In the genomic region with DNA sequence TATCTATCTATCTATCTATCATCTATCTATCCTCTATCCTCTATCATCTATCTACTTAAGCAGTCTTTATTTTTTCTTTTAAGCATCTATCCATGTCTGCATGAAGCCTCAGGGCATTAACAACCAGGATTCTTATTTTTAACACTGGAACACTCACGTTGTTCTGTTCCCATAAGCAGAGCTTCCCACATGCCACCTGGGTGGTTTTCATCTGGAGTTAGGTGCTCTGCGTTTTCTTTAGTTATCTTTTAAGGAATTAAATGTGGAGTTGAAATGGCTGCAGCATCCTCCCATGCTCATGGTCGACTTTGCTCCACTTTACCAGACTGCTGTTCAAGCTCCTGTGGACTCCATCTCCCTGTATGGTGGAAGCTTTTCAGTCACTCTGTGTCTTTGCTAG, we compare ENCODE assay signal across 28 mouse cellular contexts.
DNase-seq lines count a peak whose midpoint lies in the region.
"Had no signal": no experiment of that assay in that cellular context is flagged by ENCODE, and none has a peak within 500 bp of the region (broad histone marks: within the 10 kb centered on the region; RNA-seq: fewer than 3 reads in every experiment).

No protein-coding gene starts in this region.

- no peaks in the 10 kb centered on the region for H3K9me3 ChIP-seq in embryonic facial prominence, embryonic 10.5 days
- H3K9me3 ChIP-seq: embryonic facial prominence, embryonic 15.5 days; forebrain, embryonic 12.5 days; heart, embryonic 12.5 days; limb, embryonic 12.5 days; liver, embryonic 15.5 days; midbrain, embryonic 10.5 days; midbrain, embryonic 15.5 days; neural tube, embryonic 15.5 days had no signal

- no peaks in the 10 kb centered on the region for H3K4me1 ChIP-seq in embryonic facial prominence, embryonic 10.5 days
- H3K4me1 ChIP-seq: embryonic facial prominence, embryonic 15.5 days; forebrain, embryonic 12.5 days; heart, embryonic 12.5 days; limb, embryonic 12.5 days; liver, embryonic 15.5 days; midbrain, embryonic 10.5 days; midbrain, embryonic 15.5 days; neural tube, embryonic 15.5 days had no signal

- H3K27me3 ChIP-seq in embryonic facial prominence, embryonic 10.5 days (replicated peaks; ENCODE audit: low read depth, poor library complexity, severe bottlenecking) = no peaks in the 10 kb centered on the region
- H3K27me3 ChIP-seq: embryonic facial prominence, embryonic 15.5 days; forebrain, embryonic 12.5 days; heart, embryonic 12.5 days; limb, embryonic 12.5 days; liver, embryonic 15.5 days; midbrain, embryonic 15.5 days; neural tube, embryonic 15.5 days had no signal

- no peak overlapping the region for H3K27ac ChIP-seq in embryonic facial prominence, embryonic 10.5 days (replicated peaks)
- H3K27ac ChIP-seq: embryonic facial prominence, embryonic 15.5 days; forebrain, embryonic 12.5 days; gastrocnemius, adult 2 months; hindbrain, embryonic 14.5 days; limb, embryonic 12.5 days; liver, embryonic 15.5 days; midbrain, embryonic 10.5 days; midbrain, embryonic 15.5 days; neural tube, embryonic 15.5 days had no signal

- H3K4me3 ChIP-seq in embryonic facial prominence, embryonic 10.5 days = no peak overlapping the region
- H3K4me3 ChIP-seq: embryonic facial prominence, embryonic 15.5 days; forebrain, embryonic 12.5 days; gastrocnemius, adult 2 months; heart, embryonic 12.5 days; limb, embryonic 12.5 days; liver, embryonic 15.5 days; midbrain, embryonic 10.5 days; midbrain, embryonic 15.5 days; neural tube, embryonic 15.5 days had no signal

- WGBS in embryonic facial prominence, embryonic 10.5 days = 78% methylated on average over 3 of the region's 3 CpGs

- peak; percentile 37 for DNase-seq in layer of hippocampus, adult 9-11 months
- no peak for DNase-seq in layer of hippocampus, adult 9-10 months (ENCODE audit: low spot score)
- DNase-seq in right cerebral cortex, postnatal 25 days = peak; percentile 28
- DNase-seq in right cerebral cortex, postnatal 4 days = no peak
- peak; percentile 22 to 26 for DNase-seq in left cerebral cortex, postnatal 36 days (ENCODE audit: low spot score in 2 of 2)
- no peak for DNase-seq in embryonic facial prominence, embryonic 10.5 days (ENCODE audit: low spot score)
- no peak for DNase-seq in lung, postnatal 36 days
- DNase-seq: adrenal gland, postnatal 25 days; cerebellum, adult 18-20 months; cerebellum, postnatal 14 days; forebrain, postnatal 0 days; gastrocnemius, adult 2 months; gastrocnemius, postnatal 36 days; heart, adult 18-20 months; kidney, adult 9 months; kidney, postnatal 10 days; lung, embryonic 14.5 days; lung, postnatal 14 days; thymus, postnatal 4 days had no signal

- no peaks in the 10 kb centered on the region for H3K36me3 ChIP-seq in embryonic facial prominence, embryonic 10.5 days (replicated peaks)
- H3K36me3 ChIP-seq: embryonic facial prominence, embryonic 15.5 days; forebrain, embryonic 12.5 days; heart, embryonic 12.5 days; limb, embryonic 12.5 days; liver, embryonic 15.5 days; midbrain, embryonic 10.5 days; midbrain, embryonic 15.5 days; neural tube, embryonic 15.5 days had no signal

- intact Hi-C loops in left cerebral cortex, postnatal 36 days (cut with DNase I) = no loop called here

Comparison
In these comparisons a context has a peak if more than half of its experiments do, and no peak if none do; other contexts are left out.
1. DNase-seq: peak in layer of hippocampus, adult 9-11 months (single experiment), right cerebral cortex, postnatal 25 days (single experiment) and left cerebral cortex, postnatal 36 days (2 of 2); none in layer of hippocampus, adult 9-10 months (single experiment), right cerebral cortex, postnatal 4 days (single experiment), embryonic facial prominence, embryonic 10.5 days (single experiment) and lung, postnatal 36 days (single experiment).